Mouse (Mus musculus) kidney, embryonic 15.5 days (tissue): ENCODE results near the gene Txndc2. TPM values are rescaled to one million over a fixed set of nuclear protein-coding genes. Genes with fewer than 3 reads are reported as not detected.

Experiments used
- ATAC-seq: fragments of 200-750 bp; cut with Nextera tagmentation; replicated peaks from 2 replicates; pipeline ENCODE4 v1.8.0; 2017; ENCODE audit warnings: moderate TSS enrichment; ENCODE audit not compliant: low FRiP score
- H3K27ac ChIP-seq: fragments of 300-500 bp; sonication (generic); 2 replicates; pipeline ENCODE4 v1.5.1; 2015; ENCODE audit warnings: mild to moderate bottlenecking, inconsistent platforms
- H3K27me3 ChIP-seq: fragments of 300-500 bp; sonication (generic); 2 replicates; pipeline ENCODE4 v1.6.1; 2015; ENCODE audit warnings: inconsistent platforms
- H3K36me3 ChIP-seq: fragments of 300-500 bp; sonication (generic); 2 replicates; pipeline ENCODE4 v1.6.1; 2015; ENCODE audit warnings: inconsistent platforms
- H3K4me1 ChIP-seq: fragments of 300-500 bp; sonication (generic); 2 replicates; pipeline ENCODE4 v1.6.1; 2015; ENCODE audit warnings: inconsistent platforms
- H3K4me2 ChIP-seq: fragments of 300-500 bp; sonication (generic); 2 replicates; pipeline ENCODE4 v1.6.1; 2015; ENCODE audit warnings: moderate library complexity, mild to moderate bottlenecking, inconsistent platforms
- H3K4me3 ChIP-seq: fragments of 300-500 bp; sonication (generic); replicated peaks from 2 replicates; pipeline ENCODE4 v1.5.1; 2015; ENCODE audit warnings: mild to moderate bottlenecking, inconsistent platforms
- H3K9ac ChIP-seq: fragments of 300-500 bp; sonication (generic); 2 replicates; pipeline ENCODE4 v1.6.1; 2015; ENCODE audit warnings: mild to moderate bottlenecking, inconsistent platforms
- H3K9me3 ChIP-seq: fragments of 300-500 bp; sonication (generic); replicated peaks from 2 replicates; pipeline ENCODE4 v1.6.1; 2016; ENCODE audit warnings: inconsistent platforms
- WGBS: fragments of 180-500 bp; shearing (Covaris S2); methylation state at CpG from one replicate; pipeline ENCODE4 v1.1.7; 2015; ENCODE audit warnings: mixed read lengths; 5-methylcytosine and 5-hydroxymethylcytosine counted together
- polyA plus RNA-seq: library from polyadenylated mRNA; unstranded; fragments of >200 nt; fragmentation: Nextera tagmentation; extraction: Ambion mirVana; gene quantifications from 2 replicates; pipeline ENCODE4 v1.2.1, GENCODE M21; 2015

The Txndc2 gene
- polyA plus RNA-seq, 1 experiment from 2014 or later = not detected

DNA sequence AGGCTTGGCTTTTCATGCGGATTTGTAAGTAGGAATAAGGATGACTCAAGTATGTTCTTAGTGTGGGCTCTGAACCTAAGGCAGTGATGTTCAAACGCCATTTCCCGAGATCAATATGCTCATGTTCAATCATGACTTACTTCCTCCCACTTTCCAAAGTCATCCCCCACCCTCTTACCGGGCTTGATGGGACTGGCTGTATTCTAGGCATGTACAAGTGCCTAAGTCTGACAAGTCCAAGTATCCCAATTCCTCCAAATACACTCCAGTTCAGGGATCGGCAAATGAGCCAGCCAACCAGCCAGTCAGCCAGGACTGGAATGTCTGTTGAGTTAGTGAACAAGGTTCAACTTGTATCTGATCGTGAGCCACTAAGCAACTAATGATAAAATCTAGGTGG, 15.7 kb downstream of the Txndc2 start:
- no peak for ATAC-seq
- Histone ChIP-seq H3K4me3 (no peak overlapping the region), H3K36me3 (no peaks in the 10 kb centered on the region), H3K9me3 (no peaks in the 10 kb centered on the region; the same call in 1 of the 2 replicates), H3K27ac (no peak overlapping the region), H3K4me1 (no peaks in the 10 kb centered on the region), H3K27me3 (no peaks in the 10 kb centered on the region), H3K9ac (no peak overlapping the region), H3K4me2 (no peak overlapping the region)
- 94% methylated on average over 6 of the region's 6 CpGs for WGBS

DNA sequence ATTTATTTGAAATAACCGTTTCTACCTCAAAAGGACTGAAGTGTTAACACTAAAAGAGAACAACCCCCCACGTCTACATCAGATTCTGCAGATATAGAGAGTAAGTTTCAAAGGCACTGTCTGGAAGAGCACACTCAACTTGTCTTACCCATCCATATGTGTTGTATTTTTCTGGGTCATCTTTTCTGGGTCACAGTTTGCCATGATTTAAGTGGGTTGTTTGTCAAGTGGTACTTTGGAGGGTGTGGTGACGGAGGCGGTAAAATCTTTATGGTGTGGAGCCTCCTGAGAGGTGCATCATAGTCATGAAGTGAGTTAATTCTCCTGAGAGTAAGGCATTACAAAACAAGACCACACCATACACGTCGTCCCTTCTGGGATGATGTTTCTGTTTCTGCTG, 16.4 kb downstream of the Txndc2 start:
- Histone ChIP-seq H3K27ac (no peak overlapping the region), H3K9ac (no peak overlapping the region), H3K9me3 (no peaks in the 10 kb centered on the region; the same call in 1 of the 2 replicates), H3K4me3 (no peak overlapping the region), H3K4me2 (no peak overlapping the region), H3K4me1 (no peaks in the 10 kb centered on the region), H3K36me3 (no peaks in the 10 kb centered on the region), H3K27me3 (no peaks in the 10 kb centered on the region)
- no peak for ATAC-seq
- WGBS = 83% methylated on average over 6 of the region's 6 CpGs

DNA sequence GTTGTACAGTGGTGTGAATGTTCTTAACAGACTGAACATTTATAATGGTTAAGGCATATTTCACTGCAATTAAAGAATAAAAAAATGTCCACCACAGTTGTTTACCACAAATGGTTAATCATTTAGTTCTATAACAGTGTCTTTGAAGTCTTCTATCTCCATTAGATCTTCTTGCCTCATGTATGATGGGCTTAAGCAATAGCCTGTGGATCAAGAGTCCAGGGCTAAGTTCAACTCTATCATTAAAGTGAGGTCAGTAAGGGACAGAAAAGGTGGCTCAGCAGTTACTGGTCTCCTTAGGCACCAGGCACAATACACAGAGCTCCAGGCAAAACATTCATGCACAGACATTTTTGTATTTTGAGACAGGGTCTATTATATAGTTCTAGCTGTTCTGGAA, 18.8 kb downstream of the Txndc2 start:
- ATAC-seq = no peak
- no peak overlapping the region for H3K9ac ChIP-seq
- no peak overlapping the region for H3K4me3 ChIP-seq
- H3K9me3 ChIP-seq = no peaks in the 10 kb centered on the region; the same call in 1 of the 2 replicates
- no peaks in the 10 kb centered on the region for H3K36me3 ChIP-seq
- H3K4me2 ChIP-seq = no peak overlapping the region
- H3K4me1 ChIP-seq = no peaks in the 10 kb centered on the region
- no peaks in the 10 kb centered on the region for H3K27me3 ChIP-seq
- no peak overlapping the region for H3K27ac ChIP-seq

DNA sequence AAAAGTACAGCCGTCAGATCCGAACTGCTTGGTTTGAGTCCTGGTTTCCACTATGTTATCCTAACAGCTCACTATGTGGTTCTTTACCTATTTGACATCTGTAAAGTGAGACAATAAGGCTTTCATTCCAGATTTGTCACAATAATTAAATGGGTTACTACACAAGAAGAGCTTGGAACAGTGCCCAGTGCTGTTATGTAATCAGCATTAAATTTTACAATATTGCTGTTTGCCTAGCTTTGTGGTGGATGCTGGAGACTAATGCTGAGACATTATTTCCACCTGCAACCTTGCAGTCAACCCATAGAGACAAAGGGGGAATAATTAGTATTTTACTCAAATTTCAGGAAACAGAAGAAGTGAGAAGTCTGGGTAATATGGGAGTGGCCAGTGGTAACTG, 23.5 kb downstream of the Txndc2 start:
- H3K9me3 ChIP-seq = no peaks in the 10 kb centered on the region
- ATAC-seq = no peak
- H3K9ac ChIP-seq = no peak overlapping the region
- 87% methylated on average over 2 of the region's 2 CpGs for WGBS
- H3K36me3 ChIP-seq = no peaks in the 10 kb centered on the region
- H3K27me3 ChIP-seq = no peaks in the 10 kb centered on the region
- no peak overlapping the region for H3K4me3 ChIP-seq
- H3K27ac ChIP-seq = no peak overlapping the region
- 0 out of 2 replicates have a peak, but pooled peaks cover 3% of the 10 kb centered on the region for H3K4me1 ChIP-seq
- no peak overlapping the region for H3K4me2 ChIP-seq

DNA sequence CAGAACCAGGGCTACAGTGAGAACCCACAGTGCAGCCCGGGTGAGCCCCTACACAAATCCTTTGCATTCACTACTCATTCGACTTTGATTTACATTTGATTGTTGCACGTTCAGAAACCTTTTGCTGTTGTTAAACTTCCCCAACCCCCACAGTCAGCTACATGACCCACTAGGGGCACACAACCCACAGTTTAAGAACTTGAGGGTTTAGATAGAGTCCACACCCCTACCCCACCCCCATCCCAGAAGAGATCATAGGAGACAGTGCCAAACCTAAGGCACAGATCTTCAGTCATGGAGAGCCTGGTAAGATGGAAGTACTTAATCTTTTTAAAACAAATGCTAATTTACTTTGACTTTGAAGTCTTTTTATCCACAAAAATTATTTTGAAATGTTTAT, 26.3 kb downstream of the Txndc2 start:
- no peak overlapping the region for H3K4me2 ChIP-seq
- H3K36me3 ChIP-seq = no peaks in the 10 kb centered on the region
- H3K27ac ChIP-seq = no peak overlapping the region
- no peaks in the 10 kb centered on the region for H3K27me3 ChIP-seq
- no peaks in the 10 kb centered on the region for H3K9me3 ChIP-seq
- no peak overlapping the region for H3K9ac ChIP-seq
- 42% methylated on average over 3 of the region's 3 CpGs for WGBS
- no peak overlapping the region for H3K4me3 ChIP-seq
- peaks cover 12% of the 10 kb centered on the region for H3K4me1 ChIP-seq
- no peak for ATAC-seq

DNA sequence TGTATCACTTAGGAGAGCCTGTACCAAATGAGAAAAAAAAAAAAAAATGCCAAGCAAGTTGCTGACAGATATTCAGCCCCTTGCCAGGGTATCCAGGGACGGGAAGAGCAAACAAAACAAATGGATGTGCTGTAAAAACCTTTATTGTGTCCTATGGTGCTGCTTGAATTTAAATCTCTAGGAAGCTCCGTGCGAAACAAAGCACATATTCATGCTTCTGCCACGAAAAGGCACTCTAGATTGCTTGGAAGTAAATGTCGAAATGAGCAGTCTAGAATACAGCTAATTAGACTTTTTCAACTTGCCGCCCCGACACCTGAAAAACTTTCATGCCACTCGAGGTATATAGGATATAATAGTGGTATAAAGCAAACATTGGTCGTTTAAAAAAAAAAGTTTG, 27.5 kb downstream of the Txndc2 start:
- Histone ChIP-seq H3K27me3 (no peaks in the 10 kb centered on the region), H3K4me2 (peak overlapping the region; percentile 79), H3K9me3 (no peaks in the 10 kb centered on the region), H3K36me3 (no peaks in the 10 kb centered on the region), H3K27ac (peak overlapping the region; percentile 99), H3K9ac (peak overlapping the region; percentile 99), H3K4me1 (peaks cover 18% of the 10 kb centered on the region), H3K4me3 (peak overlapping the region; percentile 97)
- no peak for ATAC-seq
- WGBS = under 1% methylated on average over 9 of the region's 9 CpGs

DNA sequence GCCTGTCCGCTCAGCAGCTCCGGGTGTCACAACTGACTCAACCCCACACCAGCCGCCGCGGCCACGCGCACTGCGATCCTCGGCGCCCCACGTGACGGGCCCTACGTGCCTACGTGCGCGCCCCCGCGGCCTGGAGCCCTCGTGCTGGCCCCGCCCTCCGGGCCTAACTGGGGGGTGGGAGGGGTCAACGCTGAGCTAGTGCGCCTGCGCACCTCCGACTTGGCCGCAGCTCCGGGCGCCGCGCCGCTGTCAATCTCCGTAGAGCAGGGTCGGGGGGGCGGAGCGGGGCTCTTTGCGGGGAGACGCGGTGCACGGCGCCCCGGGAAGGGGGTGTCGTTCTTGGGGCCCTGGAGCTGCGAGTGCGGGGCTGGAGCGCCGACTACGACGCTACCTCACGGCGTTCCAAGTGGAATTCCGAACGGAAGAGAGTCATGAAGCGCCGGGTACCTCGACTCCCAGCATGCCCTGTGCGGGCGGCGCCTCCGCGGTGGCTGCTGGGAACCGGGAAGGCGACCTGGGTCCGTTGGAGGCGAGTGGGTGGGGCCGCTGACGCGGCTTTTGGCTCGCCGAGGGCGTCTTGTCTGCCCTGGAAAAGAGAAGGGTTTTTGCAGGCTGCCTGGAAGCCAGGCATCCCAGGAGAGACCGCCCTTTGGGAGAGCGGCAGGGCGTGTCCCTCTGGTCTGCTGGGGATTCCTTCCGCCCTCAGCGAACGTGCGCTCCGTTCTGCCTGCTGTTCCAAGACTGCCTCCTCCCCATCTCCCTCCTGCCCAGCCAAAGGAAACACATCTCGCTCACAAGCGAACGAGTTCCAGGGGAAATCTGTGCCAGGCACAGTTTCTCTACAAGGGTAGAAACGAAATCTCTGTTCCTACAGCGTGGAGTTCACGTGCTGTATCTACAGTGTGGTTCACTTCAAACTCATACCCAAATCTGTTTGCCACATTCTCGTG, 28.2 kb downstream of the Txndc2 start, which contains the start of gene Vapa:
TSS of gene Vapa (minus strand) at position 93 of the 950 bp plus-strand sequence.
- Histone ChIP-seq H3K9ac (peak within 1 kb of the TSS; percentile 99), H3K4me3 (peak within 1 kb of the TSS; percentile 97), H3K4me2 (peak within 1 kb of the TSS; percentile 79), H3K36me3 (no peaks in the 10 kb centered on the region), H3K27ac (peak within 1 kb of the TSS; percentile 99), H3K4me1 (peaks cover 25% of the 10 kb centered on the region), H3K9me3 (no peaks in the 10 kb centered on the region), H3K27me3 (no peaks in the 10 kb centered on the region)
- under 1% methylated on average over 84 of the region's 85 CpGs for WGBS
- ATAC-seq = peak; percentile 94

DNA sequence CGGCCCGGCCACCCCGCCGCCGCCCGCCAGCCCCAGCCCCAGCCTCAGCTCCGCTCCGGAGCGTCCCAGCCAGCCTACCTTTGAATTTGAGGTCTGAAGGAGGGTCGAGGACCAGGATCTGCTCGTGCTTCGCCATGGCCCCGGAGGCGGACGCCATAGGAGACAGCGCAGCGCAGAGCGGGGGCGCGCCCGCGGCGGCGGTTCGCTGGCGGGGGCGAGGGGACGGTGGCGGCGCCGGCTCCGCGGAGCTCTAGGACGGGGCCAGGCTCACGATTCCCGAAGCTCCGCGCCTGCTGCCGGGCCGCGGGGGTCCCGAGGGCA, 28.9 kb downstream of the Txndc2 start:
- Histone ChIP-seq H3K9ac (peak overlapping the region; percentile 99), H3K9me3 (no peaks in the 10 kb centered on the region), H3K4me2 (peak overlapping the region; percentile 79), H3K4me3 (peak overlapping the region; percentile 97), H3K36me3 (no peaks in the 10 kb centered on the region), H3K4me1 (peaks cover 31% of the 10 kb centered on the region), H3K27ac (peak overlapping the region; percentile 99), H3K27me3 (no peaks in the 10 kb centered on the region)
- under 1% methylated on average over 39 of the region's 42 CpGs for WGBS
- peak; percentile 76 for ATAC-seq

DNA sequence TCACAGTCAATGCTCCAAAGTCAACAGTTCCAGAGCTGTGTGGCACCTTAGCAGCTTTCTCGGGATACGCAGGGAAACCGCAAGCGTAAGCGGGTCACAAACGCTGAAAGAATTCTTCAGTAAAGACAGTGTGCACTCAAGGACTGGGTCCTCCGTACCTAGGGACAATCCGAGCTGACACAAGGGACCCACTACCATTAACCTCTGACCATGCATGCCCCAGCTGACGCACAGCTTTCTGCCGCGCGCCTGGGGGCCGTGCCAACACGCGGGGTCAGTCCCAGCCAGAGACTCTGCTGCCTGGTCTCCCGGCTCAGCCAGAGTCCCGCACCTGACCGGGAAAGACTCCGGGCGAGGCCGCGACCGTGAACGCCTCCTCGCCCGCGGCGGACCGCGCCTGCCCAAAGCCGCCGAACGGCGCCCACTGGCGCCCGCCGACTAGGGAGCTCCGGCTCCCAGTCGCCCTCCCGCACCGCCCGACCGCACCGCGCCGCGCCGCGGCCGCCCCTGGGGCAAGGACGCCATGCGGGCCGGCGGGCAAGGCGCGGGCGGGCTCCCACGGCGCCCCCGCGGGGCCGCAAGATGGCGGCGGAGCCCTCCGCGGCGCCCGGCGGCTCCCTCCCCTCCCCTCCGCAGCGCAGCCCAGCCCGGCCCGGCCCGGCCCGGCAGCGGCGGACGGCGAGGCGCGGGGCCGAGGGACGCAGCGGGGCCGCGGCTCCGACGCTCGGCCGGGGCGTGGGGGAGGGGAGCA, 29.4 kb downstream of the Txndc2 start:
- Histone ChIP-seq H3K4me1 (peaks cover 36% of the 10 kb centered on the region), H3K27ac (peak overlapping the region; percentile 99), H3K4me2 (peak overlapping the region; percentile 79), H3K4me3 (peak overlapping the region; percentile 97), H3K9me3 (no peaks in the 10 kb centered on the region), H3K36me3 (no peaks in the 10 kb centered on the region), H3K9ac (peak overlapping the region; percentile 99), H3K27me3 (no peaks in the 10 kb centered on the region)
- ATAC-seq = peak; percentile 47
- 0% methylated on average over 63 of the region's 91 CpGs for WGBS

DNA sequence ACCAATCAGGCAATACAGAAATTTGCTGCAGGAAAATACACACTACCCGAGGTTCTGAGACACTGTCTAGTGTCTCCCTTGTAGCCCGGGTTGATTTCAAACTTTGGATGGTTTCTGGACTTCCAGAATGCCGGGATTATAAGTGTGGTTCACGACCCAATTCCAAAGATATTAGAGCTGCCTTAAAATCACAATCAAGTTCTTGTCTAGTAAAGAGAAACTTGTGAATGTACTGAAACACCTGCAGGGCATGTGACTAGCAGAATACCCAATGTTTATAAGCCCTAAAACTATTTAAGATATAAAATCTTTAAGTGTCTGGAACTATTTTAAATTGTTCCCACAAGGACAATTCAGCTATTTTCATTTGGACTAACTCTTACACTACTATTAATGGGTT, 30.2 kb downstream of the Txndc2 start:
- Histone ChIP-seq H3K27ac (no peak overlapping the region), H3K9ac (no peak overlapping the region), H3K4me1 (peaks cover 43% of the 10 kb centered on the region), H3K9me3 (no peaks in the 10 kb centered on the region), H3K4me3 (peak overlapping the region; percentile 97), H3K36me3 (no peaks in the 10 kb centered on the region), H3K4me2 (peak overlapping the region; percentile 79), H3K27me3 (no peaks in the 10 kb centered on the region)
- no peak for ATAC-seq
- 6% methylated on average over 4 of the region's 4 CpGs for WGBS

DNA sequence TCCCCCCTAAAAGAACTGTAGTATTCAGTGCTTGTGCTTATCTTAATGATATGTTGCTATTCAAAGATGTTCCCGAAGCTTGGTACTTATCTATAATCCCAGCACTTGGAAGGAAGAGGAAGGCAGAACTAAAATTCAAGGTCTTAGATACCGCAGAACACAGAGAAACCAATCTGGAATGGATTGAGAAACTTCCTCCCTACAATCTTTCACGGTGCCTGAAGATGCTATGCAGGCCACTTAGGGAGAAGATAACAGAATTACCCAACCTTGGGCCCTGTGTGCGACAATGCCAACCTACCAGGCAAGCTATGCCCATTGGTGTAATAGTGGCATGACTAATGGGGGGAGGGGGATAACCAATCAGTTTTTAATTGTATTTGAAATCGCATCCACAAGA, 33.2 kb downstream of the Txndc2 start:
- H3K9me3 ChIP-seq = no peaks in the 10 kb centered on the region
- H3K27me3 ChIP-seq = no peaks in the 10 kb centered on the region
- peaks cover 55% of the 10 kb centered on the region for H3K4me1 ChIP-seq
- H3K36me3 ChIP-seq = no peaks in the 10 kb centered on the region
- 74% methylated on average over 5 of the region's 5 CpGs for WGBS
- no peak overlapping the region for H3K9ac ChIP-seq
- H3K4me3 ChIP-seq = no peak overlapping the region
- H3K4me2 ChIP-seq = no peak overlapping the region
- H3K27ac ChIP-seq = no peak overlapping the region
- ATAC-seq = no peak

DNA sequence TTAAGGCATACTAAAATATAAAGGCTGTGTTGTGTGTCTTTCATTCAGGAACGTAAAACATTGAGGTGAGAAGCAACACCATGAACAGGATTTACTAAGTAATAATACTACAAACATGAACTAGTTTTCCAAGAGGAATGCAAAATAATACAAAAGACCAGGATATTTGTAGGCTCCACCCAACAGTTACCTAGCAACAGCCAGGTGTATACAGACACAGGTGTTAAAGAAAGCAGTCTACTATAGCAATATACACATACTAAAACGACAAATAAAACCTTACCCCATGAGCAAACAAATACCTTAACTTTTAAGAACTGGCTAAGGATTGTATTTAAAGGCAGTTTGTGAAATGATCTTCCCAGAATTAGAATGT, 33.7 kb downstream of the Txndc2 start:
- 88% methylated on average over 2 of the region's 2 CpGs for WGBS

More for the DNA sequence above, 33.7 kb downstream of the Txndc2 start:
- ATAC-seq = no peak
- Histone ChIP-seq H3K36me3 (no peaks in the 10 kb centered on the region), H3K9ac (no peak overlapping the region), H3K4me2 (no peak overlapping the region), H3K9me3 (no peaks in the 10 kb centered on the region), H3K27me3 (no peaks in the 10 kb centered on the region), H3K27ac (no peak overlapping the region), H3K4me3 (no peak overlapping the region), H3K4me1 (peaks cover 56% of the 10 kb centered on the region)
